Mouse (Mus musculus): ENCODE measurements at regions not wholly inside any gene's neighbourhood (a gene's known extent, or its start where the extent isn't known, plus 50 kb on each side); places are given as distances from the start of the nearest gene placed in this dataset.

- DNase-seq (ENCODE audit: low spot score): no peak
Measured at GRCm38 (mm10) chr1:105117888-105118287, 238.6 kb downstream of the Rnf152 start.

GRCm38 (mm10) chr1:105116231-105116630, 240.3 kb downstream of the Rnf152 start:
- no peak for DNase-seq (ENCODE audit: low spot score)

- no peak for DNase-seq (ENCODE audit: low spot score)
Measured at GRCm38 (mm10) chr1:105115391-105115790, 241.1 kb downstream of the Rnf152 start.

- no peak for DNase-seq (ENCODE audit: low spot score)
Measured at GRCm38 (mm10) chr1:105114835-105115234, 241.7 kb downstream of the Rnf152 start.

GRCm38 (mm10) chr1:105112762-105113525, 243.6 kb downstream of the Rnf152 start:
- no peak for DNase-seq (ENCODE audit: low spot score)

GRCm38 (mm10) chr1:105111236-105111635, 245.3 kb downstream of the Rnf152 start:
- DNase-seq (ENCODE audit: low spot score): no peak

GRCm38 (mm10) chr1:105110581-105111210, 245.8 kb downstream of the Rnf152 start:
- DNase-seq (ENCODE audit: low spot score): no peak

GRCm38 (mm10) chr1:105107836-105108235, 248.7 kb downstream of the Rnf152 start:
- DNase-seq (ENCODE audit: low spot score): no peak

- DNase-seq (ENCODE audit: low spot score): no peak
Measured at GRCm38 (mm10) chr1:105107257-105107656, 249.3 kb downstream of the Rnf152 start.

- no peak for DNase-seq (ENCODE audit: low spot score)
Measured at GRCm38 (mm10) chr1:105105211-105105610, 251.3 kb downstream of the Rnf152 start.

- DNase-seq (ENCODE audit: low spot score): no peak
Measured at GRCm38 (mm10) chr1:105095091-105095490, 261.4 kb downstream of the Rnf152 start.

GRCm38 (mm10) chr1:105094500-105094899, 262.0 kb downstream of the Rnf152 start:
- DNase-seq (ENCODE audit: low spot score): no peak

GRCm38 (mm10) chr1:105093875-105094274, 262.6 kb downstream of the Rnf152 start:
- DNase-seq (ENCODE audit: low spot score): no peak

- DNase-seq (ENCODE audit: low spot score): no peak
Measured at GRCm38 (mm10) chr1:105093012-105093411, 263.5 kb downstream of the Rnf152 start.

- peak; percentile 50 for DNase-seq (ENCODE audit: low spot score)
Measured at GRCm38 (mm10) chr1:105092309-105092904, 264.1 kb downstream of the Rnf152 start.

- no peak for DNase-seq (ENCODE audit: low spot score)
Measured at GRCm38 (mm10) chr1:105088765-105089520, 267.6 kb downstream of the Rnf152 start.

- no peak for DNase-seq (ENCODE audit: low spot score)
Measured at GRCm38 (mm10) chr1:105087623-105088022, 268.9 kb downstream of the Rnf152 start.

GRCm38 (mm10) chr1:105084556-105084955, 272.0 kb downstream of the Rnf152 start:
- DNase-seq (ENCODE audit: low spot score): no peak

GRCm38 (mm10) chr1:105083551-105084103, 272.9 kb downstream of the Rnf152 start:
- DNase-seq (ENCODE audit: low spot score): no peak

GRCm38 (mm10) chr1:105082823-105083550, 273.5 kb downstream of the Rnf152 start:
- DNase-seq (ENCODE audit: low spot score): peak; percentile 15

- no peak for DNase-seq (ENCODE audit: low spot score)
Measured at GRCm38 (mm10) chr1:105081942-105082341, 274.6 kb downstream of the Rnf152 start.
